ENCODE assay signal across 10 mouse cellular contexts in genomic region chr7:130260060-130260459, GRCm38 (mm10).
A peak's percentile ranks its signal among the peaks of the same experiment; 100 is the strongest.
DNase-seq lines count a peak whose midpoint lies in the region; ATAC-seq and TF ChIP-seq lines count a peak whose summit lies in the region.
"Had no signal": no experiment of that assay in that cellular context is flagged by ENCODE, and none has a peak within 500 bp of the region (broad histone marks: within the 10 kb centered on the region; RNA-seq: fewer than 3 reads in every experiment).

No protein-coding gene starts in this region.

- peak overlapping the region; percentile 79 for H3K4me3 ChIP-seq in embryonic facial prominence, embryonic 14.5 days (ENCODE audit: low read depth, low read length)
- peak overlapping the region; percentile 67 for H3K4me3 ChIP-seq in hindbrain, postnatal 0 days (ENCODE audit: low read length)
- peak overlapping the region; percentile 72; the same call in 1 of the 2 replicates for H3K4me3 ChIP-seq in neural tube, embryonic 13.5 days

- peaks cover 51% of the 10 kb centered on the region for H3K4me1 ChIP-seq in embryonic facial prominence, embryonic 14.5 days (ENCODE audit: control insufficient read depth, insufficient read depth, low read length)
- peaks cover 23% of the 10 kb centered on the region for H3K4me1 ChIP-seq in hindbrain, postnatal 0 days (ENCODE audit: insufficient read depth, low read length)
- peaks cover 82% of the 10 kb centered on the region for H3K4me1 ChIP-seq in neural tube, embryonic 13.5 days (replicated peaks)

- H3K27ac ChIP-seq in embryonic facial prominence, embryonic 14.5 days (replicated peaks; ENCODE audit: low read depth, low read length): peak overlapping the region; percentile 54
- peak overlapping the region; percentile 48; the same call in 1 of the 2 replicates for H3K27ac ChIP-seq in hindbrain, postnatal 0 days
- no peak overlapping the region for H3K27ac ChIP-seq in neural tube, embryonic 13.5 days (replicated peaks)

- ATAC-seq in embryonic facial prominence, embryonic 14.5 days (ENCODE audit: low read depth): no peak
- ATAC-seq in hindbrain, postnatal 0 days: peak; percentile 30; the same call in 1 of the 2 replicates
- ATAC-seq in neural tube, embryonic 13.5 days (ENCODE audit: low read depth): no peak

- H3K9me3 ChIP-seq in embryonic facial prominence, embryonic 14.5 days (ENCODE audit: control insufficient read depth, low read length): no peaks in the 10 kb centered on the region
- H3K9me3 ChIP-seq in hindbrain, postnatal 0 days (ENCODE audit: low read length): no peaks in the 10 kb centered on the region
- no peaks in the 10 kb centered on the region for H3K9me3 ChIP-seq in neural tube, embryonic 13.5 days

- 13% methylated on average over 5 of the region's 5 CpGs for WGBS in embryonic facial prominence, embryonic 14.5 days
- WGBS in hindbrain, postnatal 0 days: 15% methylated on average over 5 of the region's 5 CpGs
- WGBS in neural tube, embryonic 13.5 days: 15% methylated on average over 5 of the region's 5 CpGs

- H3K27me3 ChIP-seq in embryonic facial prominence, embryonic 14.5 days (replicated peaks; ENCODE audit: control insufficient read depth, insufficient read depth, low read length): no peaks in the 10 kb centered on the region
- H3K27me3 ChIP-seq in hindbrain, postnatal 0 days (ENCODE audit: insufficient read depth, low read length): no peaks in the 10 kb centered on the region
- 0 out of 2 replicates have a peak, but pooled peaks cover 5% of the 10 kb centered on the region for H3K27me3 ChIP-seq in neural tube, embryonic 13.5 days

- peak overlapping the region; percentile 94 for H3K9ac ChIP-seq in embryonic facial prominence, embryonic 14.5 days (ENCODE audit: low read depth, low read length)
- H3K9ac ChIP-seq in hindbrain, postnatal 0 days (replicated peaks; ENCODE audit: low read length): no peak overlapping the region
- peak overlapping the region; percentile 34; the same call in 1 of the 2 replicates for H3K9ac ChIP-seq in neural tube, embryonic 13.5 days

- H3K36me3 ChIP-seq in embryonic facial prominence, embryonic 14.5 days (ENCODE audit: control insufficient read depth, insufficient read depth, low read length): peaks cover 18% of the 10 kb centered on the region
- no peaks in the 10 kb centered on the region for H3K36me3 ChIP-seq in hindbrain, postnatal 0 days (ENCODE audit: insufficient read depth, low read length)
- no peaks in the 10 kb centered on the region for H3K36me3 ChIP-seq in neural tube, embryonic 13.5 days

- DNase-seq in kidney, postnatal 14 days: peak; percentile 20
- no peak for DNase-seq in kidney, postnatal 25 days
- no peak for DNase-seq in embryonic facial prominence, embryonic 14.5 days (ENCODE audit: low spot score)
- peak; percentile 63 for DNase-seq in hindbrain, postnatal 0 days (ENCODE audit: low spot score)
- DNase-seq in cerebellum, adult 11-12 months: no peak
- DNase-seq in urinary bladder, postnatal 4 days (ENCODE audit: low spot score in 2 of 2): no peak
- DNase-seq in frontal cortex, adult 2 months (ENCODE audit: extremely low spot score in 1 of 2, low spot score in 1 of 2): no peak
- DNase-seq: adrenal gland, postnatal 10 days; gastrocnemius, postnatal 36 days had no signal

- peak overlapping the region; percentile 78 for H3K4me2 ChIP-seq in embryonic facial prominence, embryonic 14.5 days (ENCODE audit: low read depth, low read length)
- peak overlapping the region; percentile 91 for H3K4me2 ChIP-seq in hindbrain, postnatal 0 days (ENCODE audit: low read depth, low read length)
- peak overlapping the region; percentile 94 for H3K4me2 ChIP-seq in neural tube, embryonic 13.5 days

- peak; percentile 56 for TF ChIP-seq CTCF in hindbrain, postnatal 0 days (IDR thresholded peaks at IDR 0.05; ENCODE audit: low read depth)

Comparison
In these comparisons a context has a peak if more than half of its experiments do, and no peak if none do; other contexts are left out.
1. DNase-seq: peak in kidney, postnatal 14 days (single experiment) and hindbrain, postnatal 0 days (single experiment); none in kidney, postnatal 25 days (0 of 2), embryonic facial prominence, embryonic 14.5 days (single experiment), cerebellum, adult 11-12 months (single experiment), urinary bladder, postnatal 4 days (0 of 2) and frontal cortex, adult 2 months (0 of 2).
2. Peak in every context shown above with its lines, with median percentiles within 50 percentile points of each other: H3K4me2 ChIP-seq and H3K4me3 ChIP-seq.